ENCODE assay signal across 31 mouse cellular contexts in the genomic region with DNA sequence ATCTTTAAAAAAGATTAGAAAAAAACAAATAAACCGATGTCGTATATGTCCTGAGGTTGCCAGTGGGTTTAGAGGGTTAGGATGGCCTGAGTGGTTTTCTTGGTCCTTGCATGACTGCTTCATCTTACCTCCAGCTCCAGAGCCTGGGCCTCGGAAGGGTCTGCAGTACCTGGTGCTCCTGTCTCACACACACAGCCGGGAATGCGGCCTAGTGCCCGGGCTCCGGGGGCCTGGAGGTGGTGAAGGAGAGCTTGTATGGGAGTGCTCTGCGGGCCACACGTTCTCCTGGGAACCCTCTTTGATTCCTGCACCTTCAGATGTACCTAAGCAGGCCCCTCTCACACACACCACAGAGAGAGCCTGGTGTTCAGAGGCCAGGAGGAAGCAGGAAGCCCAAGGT. TPM values are rescaled to one million over a fixed set of nuclear protein-coding genes. Genes with fewer than 3 reads are reported as not detected.
"Had no signal": no experiment of that assay in that cellular context is flagged by ENCODE, and none has a peak within 500 bp of the region (broad histone marks: within the 10 kb centered on the region; RNA-seq: fewer than 3 reads in every experiment).

No protein-coding gene starts in this region.

- H3K27ac ChIP-seq: embryonic facial prominence, embryonic 12.5 days; embryonic facial prominence, embryonic 13.5 days; forebrain, embryonic 12.5 days; forebrain, embryonic 13.5 days; gastrocnemius, adult 2 months; heart, embryonic 10.5 days had no signal

- H3K9ac ChIP-seq: embryonic facial prominence, embryonic 12.5 days; forebrain, embryonic 15.5 days; forebrain, postnatal 0 days had no signal

- H3K27me3 ChIP-seq: embryonic facial prominence, embryonic 12.5 days; embryonic facial prominence, embryonic 13.5 days; embryonic facial prominence, embryonic 15.5 days; forebrain, embryonic 13.5 days; forebrain, embryonic 15.5 days had no signal

- DNase-seq: cerebellum, adult 18-20 months; cerebellum, adult 2 months; cerebellum, postnatal 14 days; cerebellum, postnatal 36 days; embryo, embryonic 11 days; forebrain, postnatal 0 days; gastrocnemius, adult 2 months; gastrocnemius, postnatal 10 days; gastrocnemius, postnatal 14 days; gastrocnemius, postnatal 25 days; gastrocnemius, postnatal 36 days; heart, adult 18-20 months had no signal

RNA-seq across cellular contexts. Expression of a gene that starts 34.1 kb away (rescaled TPM):
- total RNA-seq: forebrain, postnatal 0 days; gastrocnemius, adult 18-20 months; gastrocnemius, adult 2 months; gastrocnemius, adult 8-10 months; gastrocnemius, postnatal 10 days; gastrocnemius, postnatal 14 days; gastrocnemius, postnatal 25 days; gastrocnemius, postnatal 36 days; gastrocnemius, postnatal 4 days; heart, adult 18-20 months; heart, adult 8-10 months had no signal
- polyA plus RNA-seq: cerebellum, adult 2 months; cortical plate, adult 2 months; embryonic facial prominence, embryonic 10.5 days; embryonic facial prominence, embryonic 13.5 days; erythroblast, embryonic 14.5 days; forebrain, embryonic 10.5 days; forebrain, embryonic 12.5 days; forebrain, embryonic 13.5 days; forebrain, embryonic 14.5 days; forebrain, embryonic 15.5 days; forebrain, embryonic 16.5 days; forebrain, postnatal 0 days; frontal cortex, adult 2 months; heart, embryonic 10.5 days; heart, embryonic 11.5 days had no signal
